Mouse (Mus musculus) stomach, postnatal 0 days (tissue): ENCODE results near the gene Prpf6.

ENCODE experiments used
- CTCF ChIP-seq: IDR thresholded peaks from 2 replicates; pipeline ENCODE4 v1.5.1; 2016; ENCODE audit warnings: antibody characterized with exemption, low read depth, mild to moderate bottlenecking, moderate library complexity
- EP300 ChIP-seq: optimal IDR thresholded peaks from 2 replicates; pipeline ENCODE3; 2016; ENCODE audit warnings: antibody characterized with exemption

GRCm38 (mm10) chr2:181587796-181588195 lies 3.9 kb upstream of the Prpf6 start:
- TF ChIP-seq CTCF, result peak; percentile 48
- TF ChIP-seq EP300, result no peak
